Mouse (Mus musculus) heart, postnatal 36 days (tissue): ENCODE data around the gene Frmd4a. TPM values are rescaled to one million over a fixed set of nuclear protein-coding genes. Genes with fewer than 3 reads are reported as not detected.

ENCODE experiments used
- DNase-seq, 2 experiments: peaks; one replicate each; pipeline ENCODE4 v3.0.0; 2021 to 2022
- intact Hi-C: fragments of 180-260 bp; cut with DNase I; formaldehyde crosslinking; loops from one replicate; pipeline ENCODE4 v1.15.1; 2025
- total RNA-seq, 2 experiments: library from RNA; stranded (reverse); gene quantifications; 2 replicates each; pipeline ENCODE4 v1.2.3; 2021

The Frmd4a gene
- total RNA-seq, 2 experiments from 2014 or later: 18.0 to 26.1 TPM

DNA sequence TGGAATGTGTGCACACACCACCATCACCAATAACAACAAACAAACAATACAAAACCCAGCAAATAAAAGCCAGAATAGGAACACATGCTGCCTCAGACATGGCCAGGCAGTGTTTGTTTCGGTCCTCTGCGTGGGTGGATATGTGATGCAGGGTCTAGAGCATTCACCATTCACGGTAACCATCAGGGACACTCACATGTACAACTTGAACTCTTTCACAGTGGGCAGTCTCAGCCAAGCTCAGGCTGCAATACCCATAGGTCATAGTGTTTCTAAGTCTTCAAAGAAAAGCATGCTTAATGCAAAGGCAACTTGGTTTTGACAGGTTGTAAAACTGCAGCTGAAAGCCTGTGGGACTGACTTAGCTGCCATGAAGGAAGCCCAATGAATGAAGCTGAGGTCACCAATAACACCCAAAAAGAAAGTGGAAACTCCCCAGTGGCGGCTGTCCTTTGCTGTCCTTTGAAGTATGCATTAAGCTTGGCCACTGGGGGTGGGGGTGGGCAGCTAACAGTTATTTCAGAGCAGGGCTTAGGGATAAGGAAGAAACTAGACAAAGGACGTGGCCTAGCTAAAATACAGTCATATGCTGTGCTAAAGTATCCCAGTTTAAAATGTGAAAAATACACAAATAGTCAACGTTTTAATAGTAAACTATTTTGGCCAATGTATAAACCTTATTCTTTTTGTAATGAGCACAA, 602.5 kb downstream of the Frmd4a start:
- DNase-seq: no peak
- intact Hi-C loops: no loop called here

DNA sequence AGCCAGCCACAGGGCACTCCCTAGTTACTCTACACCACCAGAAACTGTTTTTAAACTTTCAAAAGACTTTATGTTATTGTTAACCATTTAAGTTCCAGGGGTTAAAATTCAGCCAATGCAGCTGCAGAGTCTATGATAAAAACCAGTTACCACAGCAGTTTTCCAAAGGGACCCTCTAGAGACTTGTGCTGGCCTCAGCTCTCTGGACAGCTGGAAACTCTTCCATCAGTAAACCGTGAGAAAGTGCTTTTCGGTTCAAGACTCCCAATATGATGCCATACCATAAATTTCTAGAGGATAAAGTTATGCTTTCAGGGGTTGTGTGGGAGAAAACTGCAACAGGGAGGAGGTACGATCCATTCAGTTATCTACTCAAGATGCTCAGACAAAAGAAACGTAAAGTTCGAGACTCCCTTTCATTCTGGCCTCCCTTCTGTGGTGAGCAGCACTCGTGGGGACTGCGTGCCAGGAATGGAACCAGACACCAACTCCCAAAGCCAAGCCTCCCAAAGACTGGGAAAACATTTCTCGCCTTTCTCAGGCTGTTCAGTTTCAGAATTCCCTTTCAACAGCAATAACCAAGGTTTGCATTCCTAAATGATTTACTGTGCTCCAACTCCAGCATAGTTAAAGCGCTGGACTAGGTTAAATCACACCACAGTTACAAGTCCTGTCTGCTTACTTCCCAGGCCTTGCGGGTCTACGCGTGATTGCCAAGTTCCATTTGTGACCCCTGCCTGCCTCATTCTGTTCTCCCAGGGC, 603.3 kb downstream of the Frmd4a start:
- intact Hi-C loops: no loop called here
- peak; percentile 45 to 57 for DNase-seq

DNA sequence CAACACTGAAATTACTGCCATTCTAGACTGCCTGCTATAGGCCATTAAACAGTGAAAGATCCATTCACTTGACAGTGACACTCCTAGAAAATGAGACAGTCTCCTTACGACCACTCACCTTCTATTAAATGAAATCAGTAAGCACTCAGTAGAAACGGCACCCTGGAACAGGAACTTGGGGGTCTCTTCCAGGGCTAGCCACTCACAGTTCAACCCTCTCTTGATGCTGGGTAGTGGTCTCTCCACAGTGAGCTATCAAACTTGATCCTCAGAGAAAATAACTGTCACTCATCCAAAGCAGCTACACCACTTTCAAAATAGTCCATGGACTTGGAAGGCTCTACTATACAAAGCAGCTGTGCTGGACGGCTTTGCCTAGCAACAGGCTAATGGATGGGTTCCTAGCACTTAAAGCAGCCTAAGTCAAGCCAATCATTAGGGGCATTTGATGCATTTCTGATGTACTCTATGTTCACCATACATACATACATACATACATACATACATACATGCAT, 604.0 kb downstream of the Frmd4a start:
- DNase-seq: no peak
- intact Hi-C loops: no loop called here

DNA sequence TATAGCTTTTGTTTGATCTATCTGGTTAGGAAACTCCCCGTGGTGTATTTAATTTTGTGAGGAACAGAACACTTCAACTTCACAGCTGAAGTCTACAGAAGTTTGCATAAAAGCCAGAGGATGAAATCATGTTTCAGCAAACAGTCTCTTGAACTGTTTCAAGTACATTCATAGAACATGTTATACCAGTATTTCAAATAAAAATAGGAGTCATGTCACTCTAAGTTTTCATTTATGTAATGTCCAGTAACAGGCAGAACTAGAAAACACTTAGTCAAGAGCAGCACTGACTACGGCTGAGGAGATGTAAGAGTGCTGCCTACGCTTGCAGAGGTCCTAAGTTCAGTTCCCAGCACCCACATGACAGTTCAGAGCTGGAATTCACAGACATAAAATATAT, 609.4 kb downstream of the Frmd4a start:
- DNase-seq: no peak
- intact Hi-C loops: no loop called here

DNA sequence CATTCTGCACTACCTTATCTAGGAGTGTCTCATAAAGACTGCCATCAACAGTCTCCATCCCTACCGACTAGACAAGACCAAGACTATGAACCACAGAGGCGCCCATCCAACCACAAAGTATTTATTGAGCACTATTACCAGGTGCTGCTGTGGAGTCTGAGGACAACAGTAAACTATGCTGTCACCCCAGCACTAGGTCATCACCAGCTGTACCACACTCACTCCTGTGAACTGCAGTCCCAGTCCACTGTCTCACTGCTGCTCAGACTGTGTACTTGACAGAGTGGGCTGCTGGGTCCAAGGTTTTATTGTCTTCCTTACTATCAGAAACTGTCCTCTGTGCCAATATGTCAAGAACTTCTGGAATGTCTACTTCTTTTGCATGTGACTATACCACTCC, 611.4 kb downstream of the Frmd4a start:
- DNase-seq: no peak
- intact Hi-C loops: no loop called here

DNA sequence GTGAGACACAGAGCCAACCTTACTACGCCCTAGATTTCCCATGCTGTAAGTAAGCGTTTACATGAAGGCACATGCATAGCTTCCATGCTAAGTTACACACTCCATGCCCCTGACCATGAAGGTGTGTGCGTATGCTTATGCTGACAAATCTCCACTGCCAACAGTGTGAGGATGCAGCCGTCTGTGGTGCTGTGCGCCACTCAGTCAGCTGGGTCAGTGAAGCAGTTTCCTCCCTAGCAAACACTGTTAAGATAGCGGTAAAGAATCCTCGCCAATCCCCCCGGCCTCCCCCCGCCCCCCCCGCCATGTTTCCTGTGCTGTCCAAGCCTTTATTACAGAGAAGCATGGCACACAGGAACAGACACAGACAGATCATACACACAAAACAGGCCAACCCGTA, 612.0 kb downstream of the Frmd4a start:
- no peak for DNase-seq
- intact Hi-C loops: no loop called here

DNA sequence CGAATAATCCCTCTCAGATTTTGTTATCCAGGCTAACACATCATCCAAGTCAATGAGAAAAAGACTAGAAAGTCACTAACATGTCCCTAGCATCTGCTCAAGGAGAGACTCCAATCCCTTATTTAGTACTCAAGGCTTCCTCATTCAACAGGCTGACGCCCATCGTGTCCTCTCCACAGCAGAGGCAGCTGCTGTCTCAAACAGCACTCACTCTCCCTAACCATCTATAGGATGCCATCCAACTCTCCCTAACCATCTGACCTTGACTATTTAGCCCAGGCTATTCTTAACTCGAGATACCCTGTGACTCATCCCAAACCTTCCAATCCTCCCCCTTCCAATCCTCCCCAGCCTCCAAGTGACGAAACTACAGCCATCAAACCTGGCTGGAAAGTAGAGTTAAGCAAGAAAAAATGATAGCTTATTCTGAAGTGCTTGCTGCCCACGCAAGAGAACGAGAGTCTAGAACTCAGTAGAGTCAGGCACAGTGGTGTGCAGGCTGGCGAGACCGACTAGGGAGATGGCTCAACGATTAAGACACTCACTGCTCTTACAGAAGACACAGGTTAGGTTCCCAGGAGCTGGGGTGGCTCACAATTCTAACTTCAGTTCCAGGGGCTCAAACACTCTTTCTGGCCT, 612.8 kb downstream of the Frmd4a start:
- intact Hi-C loops: no loop called here
- no peak for DNase-seq

DNA sequence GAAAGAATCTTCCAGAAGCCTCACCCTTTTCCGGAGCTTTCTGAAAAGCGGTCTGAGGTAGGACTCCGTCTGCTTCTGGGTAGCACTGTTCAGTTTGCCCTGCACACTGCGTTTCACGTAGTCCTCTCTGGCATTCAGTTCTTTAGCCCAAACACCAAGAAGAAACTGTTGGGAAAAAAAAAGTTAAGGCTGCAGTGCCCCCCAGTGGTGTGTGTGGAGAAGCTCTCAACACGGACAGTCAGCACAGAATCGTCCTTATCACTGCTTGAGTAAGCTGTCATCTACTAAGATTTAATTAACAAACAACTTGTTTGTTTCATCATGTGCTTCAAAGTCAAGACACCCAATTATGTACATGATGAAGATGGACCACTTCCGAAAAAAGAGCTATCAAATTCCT, 618.3 kb downstream of the Frmd4a start:
- intact Hi-C loops: loop anchor here (5.0 kb wide), 1 partner anchor 139 kb away; no protein-coding TSS in a partner anchor

DNA sequence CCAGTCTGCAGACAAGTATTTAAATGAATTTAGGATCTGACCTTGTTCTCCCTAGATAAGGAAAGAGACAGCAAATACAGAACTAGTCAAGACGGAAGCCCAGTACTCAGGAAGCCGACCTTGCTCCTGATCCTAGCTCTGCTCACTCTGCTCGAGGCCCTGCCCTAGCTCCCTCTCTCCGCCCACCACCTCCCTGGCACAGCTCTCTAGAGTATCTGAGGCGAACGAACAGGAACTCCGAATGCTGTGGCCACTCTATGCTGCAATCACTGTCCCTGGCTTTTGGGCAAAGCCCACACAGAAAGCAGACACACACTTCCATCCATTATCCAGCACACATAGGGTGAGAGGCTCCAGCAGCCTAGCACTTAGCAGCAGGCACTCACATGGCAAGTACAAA, 619.1 kb downstream of the Frmd4a start:
- intact Hi-C loops: loop anchor here (5.0 kb wide), 1 partner anchor 139 kb away; no protein-coding TSS in a partner anchor
- no peak for DNase-seq

More for the DNA sequence above, 618.3 kb downstream of the Frmd4a start:
- no peak for DNase-seq

DNA sequence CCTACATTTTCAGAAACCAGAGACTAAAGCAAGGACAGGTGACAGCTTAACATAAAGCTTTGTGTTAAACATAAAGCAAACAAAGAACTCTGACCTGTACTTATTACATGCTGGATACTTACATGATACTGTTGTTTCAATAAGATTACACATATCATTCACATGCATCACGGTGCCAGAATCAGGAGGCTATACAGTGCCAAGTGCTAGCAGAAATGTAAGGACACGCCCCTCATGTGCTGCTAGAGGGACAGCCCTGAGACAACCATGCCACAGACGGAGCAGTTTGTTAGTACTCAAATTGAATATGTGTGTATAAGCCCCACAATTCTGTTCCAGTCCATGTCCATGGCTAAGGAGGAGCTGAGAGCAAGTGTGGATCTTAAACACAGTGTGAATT, 620.7 kb downstream of the Frmd4a start:
- DNase-seq: no peak
- intact Hi-C loops: loop anchor here (5.0 kb wide), 1 partner anchor 141 kb away; no protein-coding TSS in a partner anchor

DNA sequence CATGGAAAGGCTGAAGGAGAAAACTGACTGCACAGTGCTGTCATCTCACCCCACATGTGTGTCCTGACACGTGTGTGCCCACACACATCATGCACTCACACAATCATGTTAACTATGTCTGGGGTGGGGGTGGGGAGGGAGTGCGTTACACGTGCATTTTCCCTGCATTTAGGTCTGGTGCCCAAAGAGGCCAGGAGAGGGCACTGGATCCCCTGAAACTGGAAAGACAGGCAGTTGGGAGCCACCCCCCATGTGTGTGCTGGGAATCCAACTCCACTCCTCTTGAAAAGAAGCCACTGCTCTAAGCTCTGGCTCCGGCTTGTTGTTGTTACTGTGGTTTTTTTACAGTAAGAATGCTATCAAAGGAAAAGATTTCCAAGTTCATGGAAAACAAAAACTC, 627.5 kb downstream of the Frmd4a start:
- DNase-seq: no peak
- intact Hi-C loops: no loop called here

DNA sequence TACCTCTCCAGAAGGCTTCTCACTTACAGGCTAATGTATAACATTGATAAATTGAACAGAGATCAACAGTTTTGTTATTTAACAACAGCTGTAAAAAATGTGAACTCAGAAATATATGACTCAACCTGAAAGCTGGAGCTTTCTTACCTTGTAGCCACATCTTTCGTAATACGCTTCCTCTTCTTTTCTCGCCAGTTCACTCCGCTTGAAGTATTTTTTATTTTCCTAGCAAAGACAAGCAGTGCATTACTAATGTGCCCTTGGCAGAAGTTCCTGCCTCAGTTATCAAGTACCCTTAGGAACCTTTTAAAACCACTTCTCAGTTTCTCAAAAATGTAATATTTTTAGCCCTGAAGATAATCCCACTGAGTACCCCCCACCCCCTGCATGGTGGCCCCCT, 630.6 kb downstream of the Frmd4a start:
- DNase-seq: no peak
- intact Hi-C loops: no loop called here

DNA sequence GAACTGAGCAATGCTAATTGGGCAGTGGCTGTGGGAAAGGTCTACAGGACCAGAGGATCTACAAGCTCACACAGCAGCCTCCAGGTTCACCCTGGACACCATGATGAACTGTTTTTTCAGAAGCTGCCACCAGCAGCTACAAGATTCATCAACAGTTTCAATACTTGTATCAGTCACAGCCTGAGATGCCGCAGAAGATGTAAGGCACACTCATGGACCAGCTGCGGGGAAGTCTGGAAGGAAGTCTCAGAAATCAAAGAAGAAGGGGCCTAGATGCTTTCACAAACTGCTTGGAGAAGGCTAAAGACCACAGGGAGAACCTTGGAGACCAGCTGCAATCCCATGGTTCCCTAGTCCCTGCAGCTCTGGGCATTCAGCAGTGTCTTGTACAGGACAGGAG, 632.1 kb downstream of the Frmd4a start:
- intact Hi-C loops: no loop called here
- no peak for DNase-seq

DNA sequence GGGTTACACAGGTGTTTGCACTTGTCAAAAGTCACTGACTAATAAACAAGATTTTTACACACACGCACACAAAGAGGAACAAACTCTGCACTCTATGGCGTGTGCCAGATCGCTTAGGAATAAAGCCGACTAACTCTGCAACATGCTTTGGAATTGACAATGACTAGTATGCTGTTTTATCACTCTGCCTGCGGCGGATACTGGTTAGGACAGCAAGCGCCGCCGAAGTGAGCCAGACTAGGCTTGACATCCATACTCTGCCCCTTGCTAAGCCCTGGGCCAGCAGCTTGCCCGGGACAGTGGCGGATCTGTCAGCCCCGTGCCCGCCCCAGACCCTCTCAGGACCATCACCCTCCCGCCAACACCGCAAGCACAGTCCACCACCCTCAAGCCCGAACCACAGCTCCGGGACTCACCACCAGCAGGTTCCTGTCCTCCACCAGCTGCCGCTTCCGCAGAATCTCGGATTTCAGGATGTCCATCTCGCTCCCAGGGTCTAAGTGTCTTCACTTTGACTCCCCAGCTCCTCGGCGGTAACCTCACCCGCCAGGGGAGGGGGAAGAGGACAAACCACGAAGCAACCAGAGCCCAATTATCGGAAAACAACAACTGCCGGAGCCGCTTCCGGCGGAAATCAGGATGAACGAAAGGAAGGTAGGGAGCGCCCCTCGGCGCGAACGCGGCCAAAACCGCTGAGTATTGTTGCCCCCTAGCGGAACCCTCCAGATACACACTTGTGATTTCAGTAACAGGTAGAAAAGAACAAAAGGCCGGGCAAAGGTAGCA, 634.2 kb downstream of the Frmd4a start, which contains the start of gene Prpf18:
Gene Prpf18, minus strand, starts transcription at position 614 of the 786 bp plus-strand sequence.
- intact Hi-C loops: loop anchor here (1.0 to 2.0 kb wide), 3 partner anchors 65 to 213 kb away; partner anchors contain the start of gene Bend7
- peak; percentile 89 for DNase-seq

DNA sequence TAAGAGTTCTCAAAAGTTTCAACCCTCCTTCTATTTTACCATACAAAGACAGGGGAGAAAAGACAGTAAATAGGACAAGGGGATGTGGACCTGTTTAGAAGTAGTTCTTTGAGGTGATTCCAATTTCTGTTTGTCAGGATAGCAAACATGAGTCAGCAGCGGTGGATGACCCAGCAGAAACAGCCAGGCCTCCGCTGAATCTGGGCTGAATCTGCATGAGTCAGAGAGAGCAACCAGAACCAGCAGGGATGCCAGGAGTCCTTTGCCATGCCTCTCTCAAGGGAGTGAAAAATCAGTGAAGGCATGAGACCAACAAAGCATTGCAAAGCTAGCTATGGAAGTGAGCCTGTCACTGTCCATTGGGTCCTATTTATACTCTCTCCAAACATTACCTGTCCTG, 643.2 kb downstream of the Frmd4a start:
- intact Hi-C loops: no loop called here
- no peak for DNase-seq
